Mouse (Mus musculus): ENCODE measurements around the gene Ncoa3.
A peak's percentile ranks its signal among the peaks of the same experiment; 100 is the strongest.

DNA sequence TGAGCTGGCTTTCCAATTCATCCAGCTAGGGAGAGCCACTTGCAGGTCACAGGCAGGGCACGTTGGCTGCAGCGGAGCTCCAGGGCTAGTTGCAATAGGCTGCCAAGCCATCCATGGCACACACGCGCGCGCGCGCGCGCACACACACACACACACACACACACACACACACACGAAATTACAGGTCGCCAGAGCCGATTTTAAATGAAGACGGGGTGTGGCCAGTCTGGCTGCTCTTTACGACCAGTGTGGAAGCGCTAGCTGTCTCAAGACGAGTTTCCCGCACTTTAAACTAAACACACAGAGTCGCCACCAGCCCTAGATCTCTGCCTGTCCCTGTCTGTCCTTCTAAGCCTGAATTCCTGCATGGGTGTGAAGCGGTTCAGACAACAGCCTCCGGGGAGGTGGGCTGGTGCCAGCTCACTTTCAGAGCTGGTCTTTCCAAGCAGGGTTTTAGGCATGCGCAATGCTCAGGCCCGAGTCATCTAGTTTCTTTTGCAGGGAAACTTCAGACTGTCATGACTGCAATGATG lies 5.4 kb upstream of the Ncoa3 start:
- TF ChIP-seq CTCF (IDR thresholded peaks at IDR 0.05; ENCODE audit: low read depth, low read length) (peak; percentile 58), POLR2A (IDR thresholded peaks at IDR 0.05; ENCODE audit: extremely low read depth, insufficient read depth, low read length) (no peak)

All from liver, adult 2 months (tissue).